Mouse (Mus musculus) ES-E14 (cell line): ENCODE data around the gene Ptprj.

Experiments
- CHD2 ChIP-seq: IDR thresholded peaks from 2 replicates; pipeline ENCODE4 v1.6.1; 2014; ENCODE audit warnings: mild to moderate bottlenecking, low read depth, low read length, inconsistent platforms
- ZC3H11A ChIP-seq: IDR thresholded peaks from 2 replicates; pipeline ENCODE4 v1.6.1; 2012; ENCODE audit warnings: low read depth, mild to moderate bottlenecking, inconsistent platforms, low read length, borderline replicate concordance

DNA sequence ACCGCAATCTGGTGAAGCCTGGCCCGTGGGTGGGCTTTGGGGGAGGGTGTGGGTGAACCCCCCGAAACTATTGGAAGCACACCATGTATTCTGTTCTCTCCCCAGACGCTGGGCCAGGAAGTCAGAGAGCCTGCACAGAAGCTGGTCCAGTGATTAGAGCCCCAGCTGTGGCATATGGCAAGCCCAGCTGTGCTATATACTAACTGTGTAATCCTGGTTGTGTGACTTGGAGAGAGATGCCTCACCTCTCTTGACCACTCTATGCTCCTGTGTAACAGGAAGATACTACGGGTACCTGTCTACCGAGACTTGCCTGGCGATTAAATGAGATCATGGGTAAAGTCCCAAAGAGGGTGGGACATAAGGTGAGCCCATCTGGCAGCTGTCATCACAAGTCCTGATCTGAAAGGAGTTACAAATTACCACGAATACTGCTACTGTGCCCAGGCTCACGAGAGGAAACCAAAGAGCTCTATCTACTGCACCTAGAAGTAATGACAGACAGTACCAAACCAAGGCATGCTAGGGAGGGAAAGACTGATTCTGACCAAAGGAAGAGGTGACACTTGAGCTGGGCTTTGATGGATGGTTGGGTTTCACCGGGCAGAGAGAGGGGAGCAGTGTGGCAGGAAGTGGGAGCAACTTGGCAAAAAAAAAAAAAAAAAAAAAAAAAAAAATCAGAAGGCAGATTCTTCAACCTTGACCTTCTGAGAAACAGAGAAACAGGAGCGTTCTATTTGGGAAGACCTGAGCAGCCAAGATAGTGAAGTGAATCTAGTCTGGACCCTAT, 754 bp upstream of the Ptprj start:
- TF ChIP-seq CHD2 (no peak), ZC3H11A (no peak)
